Mouse (Mus musculus) kidney, embryonic 15.5 days (tissue): ENCODE measurements around the gene Astn1. TPM values are rescaled to one million over a fixed set of nuclear protein-coding genes. Genes with fewer than 3 reads are reported as not detected.

Source experiments
- ATAC-seq: fragments of 200-750 bp; cut with Nextera tagmentation; replicated peaks from 2 replicates; pipeline ENCODE4 v1.8.0; 2017; ENCODE audit warnings: moderate TSS enrichment; ENCODE audit not compliant: low FRiP score
- H3K27ac ChIP-seq: fragments of 300-500 bp; sonication (generic); 2 replicates; pipeline ENCODE4 v1.5.1; 2015; ENCODE audit warnings: mild to moderate bottlenecking, inconsistent platforms
- H3K27me3 ChIP-seq: fragments of 300-500 bp; sonication (generic); 2 replicates; pipeline ENCODE4 v1.6.1; 2015; ENCODE audit warnings: inconsistent platforms
- H3K36me3 ChIP-seq: fragments of 300-500 bp; sonication (generic); 2 replicates; pipeline ENCODE4 v1.6.1; 2015; ENCODE audit warnings: inconsistent platforms
- H3K4me1 ChIP-seq: fragments of 300-500 bp; sonication (generic); 2 replicates; pipeline ENCODE4 v1.6.1; 2015; ENCODE audit warnings: inconsistent platforms
- H3K4me2 ChIP-seq: fragments of 300-500 bp; sonication (generic); 2 replicates; pipeline ENCODE4 v1.6.1; 2015; ENCODE audit warnings: moderate library complexity, mild to moderate bottlenecking, inconsistent platforms
- H3K4me3 ChIP-seq: fragments of 300-500 bp; sonication (generic); replicated peaks from 2 replicates; pipeline ENCODE4 v1.5.1; 2015; ENCODE audit warnings: mild to moderate bottlenecking, inconsistent platforms
- H3K9ac ChIP-seq: fragments of 300-500 bp; sonication (generic); 2 replicates; pipeline ENCODE4 v1.6.1; 2015; ENCODE audit warnings: mild to moderate bottlenecking, inconsistent platforms
- H3K9me3 ChIP-seq: fragments of 300-500 bp; sonication (generic); replicated peaks from 2 replicates; pipeline ENCODE4 v1.6.1; 2016; ENCODE audit warnings: inconsistent platforms
- WGBS: fragments of 180-500 bp; shearing (Covaris S2); methylation state at CpG from one replicate; pipeline ENCODE4 v1.1.7; 2015; ENCODE audit warnings: mixed read lengths; 5-methylcytosine and 5-hydroxymethylcytosine counted together
- polyA plus RNA-seq: library from polyadenylated mRNA; unstranded; fragments of >200 nt; fragmentation: Nextera tagmentation; extraction: Ambion mirVana; gene quantifications from 2 replicates; pipeline ENCODE4 v1.2.1, GENCODE M21; 2015

The Astn1 gene
- polyA plus RNA-seq, 1 experiment from 2014 or later: 0.93 TPM

DNA sequence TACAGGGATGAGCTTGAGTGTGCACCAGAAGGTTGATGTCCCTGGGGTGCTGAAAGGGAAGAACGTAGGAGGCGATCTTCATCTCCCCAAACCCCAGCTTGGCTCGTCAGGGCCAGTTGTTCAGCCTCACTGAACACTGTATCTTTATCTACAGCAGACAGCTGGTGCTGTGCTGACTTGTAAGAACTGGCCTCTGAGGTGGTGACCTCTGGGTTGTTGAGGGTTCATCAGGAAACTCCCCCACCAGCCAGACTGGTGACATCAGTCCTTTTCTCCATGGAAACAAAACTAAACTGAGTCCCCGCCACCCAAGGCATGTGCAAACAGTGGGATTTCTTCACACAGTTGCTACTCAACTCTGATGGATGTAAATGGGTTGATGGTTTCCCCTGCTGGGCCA, 138.9 kb downstream of the Astn1 start:
- H3K27ac ChIP-seq: no peak overlapping the region
- H3K4me2 ChIP-seq: no peak overlapping the region
- WGBS: 16% methylated on average over 4 of the region's 4 CpGs
- H3K4me3 ChIP-seq: no peak overlapping the region
- H3K9ac ChIP-seq: no peak overlapping the region
- no peaks in the 10 kb centered on the region for H3K36me3 ChIP-seq
- H3K27me3 ChIP-seq: no peaks in the 10 kb centered on the region
- 0 out of 2 replicates have a peak, but pooled peaks cover 6% of the 10 kb centered on the region for H3K4me1 ChIP-seq
- peak; percentile 86 for ATAC-seq
- no peaks in the 10 kb centered on the region for H3K9me3 ChIP-seq

DNA sequence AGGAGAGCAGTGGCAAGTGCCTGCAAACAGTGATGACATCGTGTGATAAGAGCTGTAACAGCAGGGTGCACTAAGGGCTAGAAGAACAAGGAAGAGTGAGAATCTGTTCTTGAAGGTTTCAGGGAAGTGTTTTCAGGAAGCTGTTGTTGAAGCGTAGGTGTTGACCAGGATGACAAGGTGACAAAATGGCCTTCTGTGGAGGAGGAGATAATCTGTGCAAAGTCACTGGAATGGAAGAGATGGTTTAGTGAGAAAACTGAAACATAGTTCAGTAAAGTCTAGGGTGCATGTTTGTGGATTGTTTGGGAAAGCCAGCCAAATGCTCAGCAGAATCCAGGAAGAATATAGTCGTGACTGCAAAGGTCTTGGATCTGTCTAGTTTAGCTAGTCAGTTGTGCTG, 145.5 kb downstream of the Astn1 start:
- no peaks in the 10 kb centered on the region for H3K4me1 ChIP-seq
- H3K4me2 ChIP-seq: no peak overlapping the region
- H3K27ac ChIP-seq: no peak overlapping the region
- no peaks in the 10 kb centered on the region for H3K36me3 ChIP-seq
- WGBS: 63% methylated on average over 3 of the region's 3 CpGs
- no peaks in the 10 kb centered on the region for H3K9me3 ChIP-seq
- H3K4me3 ChIP-seq: no peak overlapping the region
- H3K9ac ChIP-seq: no peak overlapping the region
- ATAC-seq: no peak
- H3K27me3 ChIP-seq: no peaks in the 10 kb centered on the region

DNA sequence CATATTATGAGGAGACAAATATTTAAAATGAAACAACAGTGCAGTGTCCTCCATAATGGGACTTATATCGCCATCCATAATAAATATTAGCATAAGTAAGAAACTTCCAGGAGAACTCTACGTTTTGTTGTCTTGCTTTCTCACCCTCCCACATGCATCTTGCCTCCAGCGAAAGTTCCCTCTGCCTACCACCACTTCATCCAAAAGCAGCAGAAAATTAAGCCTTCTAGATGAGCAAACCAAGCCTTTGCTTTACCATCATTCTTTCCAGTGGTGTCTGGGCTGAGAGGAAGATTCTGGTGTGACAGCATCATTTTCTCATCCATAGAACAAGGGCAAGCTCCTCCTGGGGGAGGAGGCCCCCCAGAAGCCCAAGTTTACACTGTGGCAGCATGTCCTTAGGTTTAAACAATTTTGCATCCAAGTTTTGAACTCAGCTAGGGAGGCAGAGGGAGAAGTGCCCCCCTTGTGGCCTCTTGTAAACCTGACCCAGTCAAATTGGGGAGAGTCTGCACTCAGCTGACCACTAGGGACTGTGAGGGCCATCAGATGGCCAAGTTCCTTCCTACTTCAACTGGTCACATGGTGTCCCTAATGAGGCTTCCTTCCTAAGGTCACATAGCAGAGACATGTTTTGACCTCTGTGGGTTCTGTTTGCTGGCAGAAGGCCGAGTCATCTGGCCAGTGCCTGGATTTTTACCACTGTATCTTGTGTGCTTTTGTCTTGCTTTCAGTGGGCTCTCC, 147.2 kb downstream of the Astn1 start:
- no peak; the same call in 1 of the 2 replicates for ATAC-seq
- Histone ChIP-seq H3K4me1 (no peaks in the 10 kb centered on the region), H3K4me3 (no peak overlapping the region), H3K9ac (no peak overlapping the region), H3K4me2 (no peak overlapping the region), H3K27me3 (no peaks in the 10 kb centered on the region), H3K27ac (no peak overlapping the region), H3K9me3 (no peaks in the 10 kb centered on the region), H3K36me3 (no peaks in the 10 kb centered on the region)
- 76% methylated on average over 4 of the region's 4 CpGs for WGBS

DNA sequence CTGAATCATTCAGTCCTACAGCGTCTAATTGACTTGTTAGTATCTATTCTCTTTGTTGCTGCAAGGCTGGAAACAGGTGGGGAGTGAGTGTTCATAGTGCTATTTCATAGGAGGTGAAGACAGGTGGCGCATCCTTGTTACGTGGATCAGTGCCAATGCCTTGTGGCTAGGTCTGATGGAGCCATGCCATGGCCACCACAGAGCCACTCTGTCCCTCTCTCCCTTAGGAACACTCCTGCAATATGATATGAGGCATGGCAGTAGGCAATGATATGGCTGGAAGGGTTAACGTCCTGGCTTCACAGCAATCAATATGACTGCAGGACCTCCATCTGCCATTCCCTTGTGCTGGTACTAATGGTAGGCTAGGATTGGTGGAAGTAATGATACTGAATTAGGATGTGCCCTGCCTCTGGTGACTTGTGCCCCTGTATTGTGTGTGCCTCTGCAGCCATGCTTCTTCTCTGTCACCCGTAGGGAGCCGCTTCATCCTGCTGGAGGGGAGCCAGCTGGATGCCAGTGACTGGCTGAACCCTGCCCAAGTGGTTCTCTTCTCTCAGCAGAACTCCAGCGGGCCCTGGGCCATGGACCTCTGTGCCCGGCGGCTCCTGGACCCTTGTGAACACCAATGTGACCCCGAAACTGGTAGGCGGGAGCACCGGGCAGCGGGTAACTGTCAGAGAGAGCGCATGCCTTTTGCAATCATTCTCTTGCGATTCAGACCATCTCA, 148.6 kb downstream of the Astn1 start:
- no peak overlapping the region for H3K4me3 ChIP-seq
- H3K36me3 ChIP-seq: no peaks in the 10 kb centered on the region
- H3K9ac ChIP-seq: no peak overlapping the region
- no peaks in the 10 kb centered on the region for H3K4me1 ChIP-seq
- H3K27me3 ChIP-seq: no peaks in the 10 kb centered on the region
- ATAC-seq: no peak
- H3K4me2 ChIP-seq: no peak overlapping the region
- H3K9me3 ChIP-seq: no peaks in the 10 kb centered on the region
- H3K27ac ChIP-seq: no peak overlapping the region
- 91% methylated on average over 15 of the region's 15 CpGs for WGBS

DNA sequence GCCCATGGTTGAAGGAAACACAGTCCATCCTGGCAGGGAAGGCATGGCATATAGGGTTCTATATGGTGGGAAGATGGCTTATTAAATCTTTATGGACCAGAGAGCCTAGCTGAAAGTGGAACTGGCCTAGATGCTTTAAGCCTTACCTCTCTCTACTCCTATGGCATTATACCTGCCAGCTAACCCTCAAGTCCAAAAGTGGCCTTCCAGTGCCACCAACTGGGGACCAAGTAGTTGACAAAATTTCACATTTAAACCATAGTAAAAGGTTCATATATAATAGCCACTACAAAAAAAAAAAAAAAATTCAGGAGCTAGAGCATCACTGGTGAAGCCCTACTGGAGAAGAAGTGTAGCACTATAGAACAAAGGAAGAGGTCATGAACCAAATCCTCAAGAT, 150.0 kb downstream of the Astn1 start:
- Histone ChIP-seq H3K36me3 (no peaks in the 10 kb centered on the region), H3K27ac (no peak overlapping the region), H3K9ac (no peak overlapping the region), H3K9me3 (no peaks in the 10 kb centered on the region), H3K27me3 (no peaks in the 10 kb centered on the region), H3K4me2 (no peak overlapping the region), H3K4me1 (no peaks in the 10 kb centered on the region), H3K4me3 (no peak overlapping the region)
- no peak for ATAC-seq

DNA sequence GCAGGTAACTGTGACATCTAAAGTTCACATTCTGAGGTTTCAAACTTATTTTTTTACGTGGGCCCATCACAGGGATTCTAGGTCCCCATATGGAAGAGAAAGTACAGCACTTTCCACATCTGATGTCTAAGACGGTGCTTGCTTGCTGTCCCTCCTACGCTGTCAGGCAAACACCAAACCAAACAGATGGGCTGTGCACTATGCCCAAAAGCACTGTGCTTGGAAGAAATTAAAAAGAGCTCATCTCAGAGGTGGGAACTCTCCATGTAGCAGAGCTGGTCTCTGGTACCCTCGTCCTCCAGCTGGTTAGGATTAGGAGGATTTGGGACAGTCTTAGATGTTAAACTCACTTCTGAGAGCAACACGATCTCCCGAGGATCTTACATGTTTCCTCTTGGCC, 150.6 kb downstream of the Astn1 start:
- no peak for ATAC-seq
- H3K4me1 ChIP-seq: no peaks in the 10 kb centered on the region
- no peak overlapping the region for H3K4me3 ChIP-seq
- no peak overlapping the region for H3K9ac ChIP-seq
- H3K36me3 ChIP-seq: no peaks in the 10 kb centered on the region
- WGBS: 83% methylated on average over 6 of the region's 6 CpGs
- no peaks in the 10 kb centered on the region for H3K9me3 ChIP-seq
- H3K4me2 ChIP-seq: no peak overlapping the region
- H3K27me3 ChIP-seq: no peaks in the 10 kb centered on the region
- H3K27ac ChIP-seq: no peak overlapping the region

DNA sequence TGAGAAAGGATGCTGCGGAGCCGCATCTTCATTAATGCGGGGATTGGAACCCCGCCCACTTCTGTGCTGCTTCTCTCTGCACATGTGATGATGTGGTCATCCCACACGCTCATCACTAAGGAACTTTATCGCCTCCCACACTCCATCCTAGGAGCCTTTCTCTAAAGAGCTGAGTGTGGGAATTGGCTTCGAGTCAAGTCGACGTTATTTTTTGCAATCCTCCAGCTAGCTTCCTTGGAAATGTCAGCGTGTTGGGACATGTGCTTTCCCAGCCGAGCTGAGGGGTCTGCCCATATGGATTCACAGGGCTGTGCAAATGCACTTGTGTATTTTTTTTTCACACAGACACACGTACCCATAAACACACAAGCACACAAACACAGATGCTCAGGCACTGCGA, 151.5 kb downstream of the Astn1 start:
- Histone ChIP-seq H3K4me1 (no peaks in the 10 kb centered on the region), H3K27me3 (no peaks in the 10 kb centered on the region), H3K9me3 (no peaks in the 10 kb centered on the region), H3K4me3 (no peak overlapping the region), H3K4me2 (no peak overlapping the region), H3K36me3 (no peaks in the 10 kb centered on the region), H3K27ac (no peak overlapping the region), H3K9ac (no peak overlapping the region)
- WGBS: 77% methylated on average over 13 of the region's 13 CpGs
- no peak for ATAC-seq

DNA sequence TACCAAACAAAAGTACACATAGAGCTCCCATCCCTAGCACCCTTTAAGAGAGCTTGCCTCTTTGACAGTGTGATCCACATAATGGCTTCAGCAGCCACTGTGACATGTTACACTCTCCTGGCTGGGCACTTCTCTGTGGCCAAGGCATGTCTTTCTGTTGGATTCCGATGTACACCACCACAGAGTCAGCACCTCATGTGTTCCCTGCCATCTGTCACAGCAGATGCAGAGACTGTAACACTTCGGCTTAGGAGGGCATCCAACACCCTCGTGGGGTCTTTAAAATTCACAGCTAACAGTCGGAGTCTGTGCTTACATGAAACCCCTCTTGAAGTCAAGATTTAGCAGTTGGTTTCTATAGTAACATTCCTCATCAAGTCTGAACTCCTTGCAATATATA, 154.5 kb downstream of the Astn1 start:
- no peak for ATAC-seq
- no peak overlapping the region for H3K27ac ChIP-seq
- 82% methylated on average over 4 of the region's 4 CpGs for WGBS

DNA sequence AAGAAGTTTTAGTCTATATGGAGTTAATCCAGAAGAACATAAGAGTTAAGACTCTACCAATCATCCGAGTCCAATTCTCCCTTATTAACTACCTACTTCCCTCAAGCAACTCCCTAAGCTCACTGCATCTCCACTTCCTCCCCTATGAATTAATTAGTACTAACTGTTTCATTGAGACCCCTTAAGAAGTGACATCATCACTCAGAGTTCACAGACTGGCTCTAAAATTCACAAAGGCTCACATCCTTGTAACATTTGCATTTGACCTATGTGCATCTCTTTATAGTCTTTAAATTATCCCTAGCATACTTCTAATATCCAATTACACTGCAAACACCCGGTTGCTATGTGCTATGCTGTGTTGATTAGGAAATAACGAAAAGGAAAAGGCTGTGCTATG, 174.1 kb downstream of the Astn1 start:
- ATAC-seq: no peak
- 33% methylated on average over 3 of the region's 3 CpGs for whole genome bisulfite sequencing
- H3K27me3 ChIP-seq: no peaks in the 10 kb centered on the region
- no peak overlapping the region for H3K4me3 ChIP-seq
- no peak overlapping the region for H3K4me2 ChIP-seq
- no peaks in the 10 kb centered on the region for H3K36me3 ChIP-seq
- no peak overlapping the region for H3K9ac ChIP-seq
- H3K9me3 ChIP-seq: no peaks in the 10 kb centered on the region
- H3K27ac ChIP-seq: no peak overlapping the region
- H3K4me1 ChIP-seq: no peaks in the 10 kb centered on the region

More for the DNA sequence above, 154.5 kb downstream of the Astn1 start:
- H3K9ac ChIP-seq: no peak overlapping the region
- H3K4me3 ChIP-seq: no peak overlapping the region
- H3K36me3 ChIP-seq: no peaks in the 10 kb centered on the region
- no peaks in the 10 kb centered on the region for H3K27me3 ChIP-seq
- no peaks in the 10 kb centered on the region for H3K9me3 ChIP-seq
- H3K4me2 ChIP-seq: no peak overlapping the region
- no peaks in the 10 kb centered on the region for H3K4me1 ChIP-seq

DNA sequence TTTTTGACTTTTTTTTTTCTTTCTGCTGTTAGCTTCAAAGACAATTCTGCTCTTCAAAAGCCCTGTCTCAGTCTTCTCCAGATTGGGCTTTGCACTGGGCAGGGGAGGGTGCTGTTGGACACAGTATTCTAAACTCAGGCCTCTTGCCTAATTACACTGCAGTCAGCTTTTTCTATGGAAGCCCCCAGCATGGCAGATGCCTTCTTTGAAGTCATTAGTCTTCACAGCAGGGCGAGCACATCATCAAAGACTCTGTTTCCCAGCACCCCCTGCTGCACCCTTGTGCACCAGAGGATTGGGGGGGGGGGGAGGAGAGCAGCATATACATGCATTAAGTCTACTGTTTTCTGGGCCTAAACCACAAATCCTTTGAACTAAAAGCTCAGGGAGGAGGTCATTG, 174.8 kb downstream of the Astn1 start:
- Histone ChIP-seq H3K27ac (no peak overlapping the region), H3K4me1 (no peaks in the 10 kb centered on the region), H3K4me2 (no peak overlapping the region), H3K9ac (no peak overlapping the region), H3K27me3 (no peaks in the 10 kb centered on the region), H3K9me3 (no peaks in the 10 kb centered on the region), H3K36me3 (no peaks in the 10 kb centered on the region), H3K4me3 (no peak overlapping the region)
- WGBS: 52% methylated on average over 1 of the region's 1 CpGs
- no peak for ATAC-seq

DNA sequence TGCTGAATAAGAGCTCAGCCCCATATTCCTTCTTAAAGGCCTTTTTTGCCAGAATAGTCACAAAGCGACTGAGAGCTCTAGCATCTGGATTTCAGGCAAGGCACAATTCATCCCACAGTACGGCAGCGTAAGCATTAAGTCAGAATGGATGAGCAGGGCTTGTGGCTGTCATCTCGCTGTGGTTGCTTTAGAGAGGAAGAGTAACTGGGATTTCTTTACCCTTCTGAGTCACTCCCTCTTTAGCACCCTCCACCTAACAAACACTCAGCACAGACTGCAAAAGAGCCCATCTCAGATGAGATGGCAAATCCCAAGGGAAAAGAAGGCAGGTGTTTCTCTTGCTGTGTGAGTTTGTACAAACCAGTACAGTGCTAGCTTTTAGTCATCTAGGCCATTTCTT, 183.0 kb downstream of the Astn1 start:
- Histone ChIP-seq H3K9ac (no peak overlapping the region), H3K9me3 (no peaks in the 10 kb centered on the region), H3K36me3 (no peaks in the 10 kb centered on the region), H3K27ac (no peak overlapping the region), H3K27me3 (no peaks in the 10 kb centered on the region), H3K4me3 (no peak overlapping the region), H3K4me2 (no peak overlapping the region), H3K4me1 (no peaks in the 10 kb centered on the region)
- ATAC-seq: no peak
- WGBS: 79% methylated on average over 4 of the region's 4 CpGs

DNA sequence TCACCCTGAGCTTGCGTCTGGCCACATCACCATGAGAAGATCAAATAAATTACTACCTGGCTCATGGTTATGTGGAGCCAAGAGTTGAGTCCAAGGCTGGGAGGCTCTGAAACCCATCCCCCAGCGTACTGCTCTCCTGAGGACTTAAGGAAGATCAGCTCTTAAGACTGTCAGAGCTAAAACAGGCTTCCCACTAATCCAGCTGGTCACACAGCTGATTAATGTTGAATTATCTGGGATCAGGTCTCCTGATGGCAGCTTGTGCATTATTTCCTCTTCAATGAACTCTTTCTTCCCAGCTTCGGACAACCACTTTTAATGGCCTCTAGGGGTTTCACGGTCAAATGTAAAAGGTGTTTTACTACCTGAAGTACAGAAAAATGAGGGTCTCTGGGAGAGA, 184.4 kb downstream of the Astn1 start:
- 41% methylated on average over 4 of the region's 4 CpGs for WGBS
- no peaks in the 10 kb centered on the region for H3K4me1 ChIP-seq

More for the DNA sequence above, 184.4 kb downstream of the Astn1 start:
- H3K36me3 ChIP-seq: no peaks in the 10 kb centered on the region
- no peaks in the 10 kb centered on the region for H3K9me3 ChIP-seq
- H3K27me3 ChIP-seq: no peaks in the 10 kb centered on the region
- H3K27ac ChIP-seq: no peak overlapping the region
- H3K4me2 ChIP-seq: no peak overlapping the region
- ATAC-seq: no peak
- H3K9ac ChIP-seq: no peak overlapping the region
- H3K4me3 ChIP-seq: no peak overlapping the region
